In the genomic region with DNA sequence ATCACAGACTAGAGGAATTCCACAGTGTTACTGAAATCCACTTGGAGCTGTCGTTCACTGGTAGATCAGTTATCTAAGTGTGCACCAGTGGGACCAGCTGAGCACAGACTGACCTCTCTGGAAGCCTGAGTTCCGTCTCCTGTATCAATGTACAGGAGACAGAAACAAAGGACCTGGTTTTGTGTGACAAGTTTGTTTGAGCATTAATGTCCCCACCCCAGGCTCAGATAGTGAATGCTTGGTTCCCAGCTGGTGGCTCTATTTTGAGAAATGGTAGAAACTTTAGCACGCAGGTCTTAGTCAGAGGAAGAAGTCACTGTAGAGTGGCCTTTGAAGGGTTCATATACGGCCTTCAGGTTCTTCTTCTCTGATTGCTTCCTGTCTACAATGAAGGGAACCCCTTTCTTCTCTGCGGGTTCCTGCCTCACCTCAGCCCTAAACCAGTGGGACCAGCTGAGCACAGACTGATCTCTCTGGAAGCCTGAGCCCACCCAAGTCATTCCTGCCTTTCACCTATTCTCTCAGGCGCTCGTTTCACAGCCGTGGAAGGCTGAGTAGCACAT, we compare ENCODE assay signal across 13 mouse cellular contexts. TPM values are rescaled to one million over a fixed set of nuclear protein-coding genes. Genes with fewer than 3 reads are reported as not detected.
DNase-seq lines count a peak whose midpoint lies in the region; ATAC-seq lines count a peak whose summit lies in the region.
"Had no signal": no experiment of that assay in that cellular context is flagged by ENCODE, and none has a peak within 500 bp of the region (broad histone marks: within the 10 kb centered on the region; RNA-seq: fewer than 3 reads in every experiment).

No protein-coding gene starts in this region.

- 62% methylated on average over 8 of the region's 8 CpGs for WGBS in kidney, embryonic 15.5 days
- 55% methylated on average over 8 of the region's 8 CpGs for WGBS in embryonic facial prominence, embryonic 13.5 days
- 54% methylated on average over 8 of the region's 8 CpGs for WGBS in limb, embryonic 15.5 days

- H3K4me2 ChIP-seq in kidney, embryonic 15.5 days, result no peak overlapping the region
- no peak overlapping the region for H3K4me2 ChIP-seq in embryonic facial prominence, embryonic 13.5 days
- peak overlapping the region; percentile 33; the same call in 1 of the 2 replicates for H3K4me2 ChIP-seq in limb, embryonic 15.5 days
- H3K4me2 ChIP-seq: neural tube, embryonic 13.5 days had no signal

- H3K27me3 ChIP-seq in kidney, embryonic 15.5 days, result no peaks in the 10 kb centered on the region
- H3K27me3 ChIP-seq in embryonic facial prominence, embryonic 13.5 days, result no peaks in the 10 kb centered on the region
- no peaks in the 10 kb centered on the region for H3K27me3 ChIP-seq in limb, embryonic 15.5 days

- H3K4me3 ChIP-seq in kidney, embryonic 15.5 days (replicated peaks), result no peak overlapping the region
- H3K4me3 ChIP-seq in embryonic facial prominence, embryonic 13.5 days, result no peak overlapping the region
- H3K4me3 ChIP-seq in limb, embryonic 15.5 days, result no peak overlapping the region
- H3K4me3 ChIP-seq: neural tube, embryonic 13.5 days had no signal

- H3K36me3 ChIP-seq in kidney, embryonic 15.5 days, result no peaks in the 10 kb centered on the region
- no peaks in the 10 kb centered on the region for H3K36me3 ChIP-seq in embryonic facial prominence, embryonic 13.5 days
- H3K36me3 ChIP-seq in limb, embryonic 15.5 days, result no peaks in the 10 kb centered on the region
- H3K36me3 ChIP-seq: neural tube, embryonic 13.5 days had no signal

- H3K9ac ChIP-seq in kidney, embryonic 15.5 days, result no peak overlapping the region
- no peak overlapping the region for H3K9ac ChIP-seq in embryonic facial prominence, embryonic 13.5 days
- no peak overlapping the region for H3K9ac ChIP-seq in limb, embryonic 15.5 days
- H3K9ac ChIP-seq: neural tube, embryonic 13.5 days had no signal

- peaks cover 45% of the 10 kb centered on the region for H3K4me1 ChIP-seq in kidney, embryonic 15.5 days
- H3K4me1 ChIP-seq in embryonic facial prominence, embryonic 13.5 days, result peaks cover 34% of the 10 kb centered on the region
- H3K4me1 ChIP-seq in limb, embryonic 15.5 days, result peaks cover 48% of the 10 kb centered on the region

- no peaks in the 10 kb centered on the region for H3K9me3 ChIP-seq in kidney, embryonic 15.5 days (replicated peaks)
- H3K9me3 ChIP-seq in embryonic facial prominence, embryonic 13.5 days, result no peaks in the 10 kb centered on the region
- H3K9me3 ChIP-seq in limb, embryonic 15.5 days, result no peaks in the 10 kb centered on the region
- H3K9me3 ChIP-seq: neural tube, embryonic 13.5 days had no signal

- DNase-seq in kidney, adult 8-10 months, result no peak
- peak; percentile 50 for DNase-seq in T-cell, adult 2 months (ENCODE audit: low spot score)
- no peak for DNase-seq in right cerebral cortex, postnatal 14 days
- no peak for DNase-seq in gastrocnemius, postnatal 4 days (ENCODE audit: low spot score in 2 of 2)
- DNase-seq: adrenal gland, postnatal 25 days; cerebellum, postnatal 14 days; right cerebral cortex, postnatal 4 days had no signal

- peak overlapping the region; percentile 89 for H3K27ac ChIP-seq in kidney, embryonic 15.5 days
- H3K27ac ChIP-seq in embryonic facial prominence, embryonic 13.5 days, result peak overlapping the region; percentile 92
- H3K27ac ChIP-seq in limb, embryonic 15.5 days, result peak overlapping the region; percentile 94
- H3K27ac ChIP-seq: neural tube, embryonic 13.5 days had no signal

- no peak for ATAC-seq in kidney, embryonic 15.5 days (replicated peaks; ENCODE audit: low FRiP score)
- no peak for ATAC-seq in embryonic facial prominence, embryonic 13.5 days (ENCODE audit: insufficient number of reproducible peaks, insufficient read depth, low FRiP score, low TSS enrichment, low read depth)
- no peak for ATAC-seq in limb, embryonic 15.5 days (ENCODE audit: insufficient number of reproducible peaks, low FRiP score, low TSS enrichment, low read depth)
- ATAC-seq: forebrain, embryonic 16.5 days had no signal

RNA-seq across cellular contexts. Expression of a gene that starts 3.6 kb away (rescaled TPM):
- polyA plus RNA-seq in kidney, embryonic 15.5 days (2015; fragmentation: Nextera tagmentation; extraction: Ambion mirVana), result 119 and 126 TPM in 2 replicates
- 125 and 128 TPM in 2 replicates for polyA plus RNA-seq in embryonic facial prominence, embryonic 13.5 days (2015; fragmentation: Nextera tagmentation; extraction: Ambion mirVana)
- 150 and 151 TPM in 2 replicates for polyA plus RNA-seq in limb, embryonic 15.5 days (2015; fragmentation: Nextera tagmentation; extraction: Ambion mirVana)
- 100 to 1,000 TPM; 103 to 106 TPM for total RNA-seq in gastrocnemius, postnatal 4 days (2021)

RNA-seq across cellular contexts. Expression of a gene that starts 43.8 kb away (rescaled TPM):
- 0.19 TPM in 1 of 2 replicates, not detected in the other for polyA plus RNA-seq in kidney, embryonic 15.5 days (2015; fragmentation: Nextera tagmentation; extraction: Ambion mirVana)
- polyA plus RNA-seq in embryonic facial prominence, embryonic 13.5 days (2015; fragmentation: Nextera tagmentation; extraction: Ambion mirVana), result 0.14 TPM in 1 of 2 replicates, not detected in the other
- 0.07 TPM in 1 of 2 replicates, not detected in the other for polyA plus RNA-seq in limb, embryonic 15.5 days (2015; fragmentation: Nextera tagmentation; extraction: Ambion mirVana)
- not detected for total RNA-seq in gastrocnemius, postnatal 4 days (2021)
- total RNA-seq: megakaryocyte, adult 5-6 weeks had no signal
